Mouse (Mus musculus) kidney, adult 2 months (tissue): Measurements from ENCODE around the gene Mrpl55. TPM values are rescaled to one million over a fixed set of nuclear protein-coding genes. Genes with fewer than 3 reads are reported as not detected.
A peak's percentile ranks its signal among the peaks of the same experiment; 100 is the strongest.

Experiments
- DNase-seq: peaks from one replicate; pipeline ENCODE4 v3.0.0; 2021
- H3K27ac ChIP-seq: fragments of 200-500 bp; 2 replicates; pipeline ENCODE4 v1.5.1; 2012; ENCODE audit warnings: low read depth, low read length, control low read depth, inconsistent platforms; ENCODE audit not compliant: insufficient read depth
- H3K27me3 ChIP-seq: fragments of 200-500 bp; replicated peaks from 2 replicates; pipeline ENCODE4 v1.6.1; 2012; ENCODE audit warnings: mild to moderate bottlenecking, moderate library complexity, low read length, inconsistent platforms; ENCODE audit not compliant: control insufficient read depth, insufficient read depth
- H3K36me3 ChIP-seq: fragments of 200-500 bp; 2 replicates; pipeline ENCODE4 v1.6.1; 2012; ENCODE audit warnings: mild to moderate bottlenecking, moderate library complexity, low read length, inconsistent platforms; ENCODE audit not compliant: control insufficient read depth, insufficient read depth
- H3K4me1 ChIP-seq: fragments of 200-500 bp; 2 replicates; pipeline ENCODE4 v1.6.1; 2011; ENCODE audit warnings: low read length; ENCODE audit not compliant: control insufficient read depth, insufficient read depth
- H3K4me3 ChIP-seq: fragments of 200-500 bp; 2 replicates; pipeline ENCODE4 v1.5.1; 2011; ENCODE audit warnings: mild to moderate bottlenecking, low read depth, low read length, control low read depth; ENCODE audit not compliant: insufficient read depth
- CTCF ChIP-seq: fragments of 200-500 bp; conservative IDR thresholded peaks from 2 replicates; pipeline ENCODE4 v1.5.1; 2011; ENCODE audit warnings: low read depth, mild to moderate bottlenecking, control low read depth, low read length, moderate library complexity, mixed read lengths; ENCODE audit not compliant: insufficient read depth, insufficient read length
- POLR2A ChIP-seq: fragments of 200-500 bp; IDR thresholded peaks from one replicate; pipeline ENCODE4 v1.6.1; 2011; ENCODE audit warnings: low read depth, low read length, control low read depth
- WGBS: fragments of 180-500 bp; shearing (Covaris S2); methylation state at CpG from one replicate; pipeline ENCODE4 v1.1.7; 2018; 5-methylcytosine and 5-hydroxymethylcytosine counted together
- polyA plus RNA-seq: library from polyadenylated mRNA; depleted of rRNA; stranded (reverse); fragments of >200 nt; gene quantifications from 2 replicates; pipeline ENCODE4 v1.2.3, GENCODE M21; 2012

Gene Mrpl55
- polyA plus RNA-seq, 1 experiment = 58.2 TPM

GRCm38 (mm10) chr11:59224470-59224869 is 22.2 kb downstream of the Mrpl55 start:
- no peak overlapping the region for H3K4me3 ChIP-seq
- H3K4me1 ChIP-seq = peaks cover 51% of the 10 kb centered on the region
- WGBS = 27% methylated on average over 2 of the region's 2 CpGs
- DNase-seq = no peak
- no peaks in the 10 kb centered on the region for H3K27me3 ChIP-seq
- TF ChIP-seq CTCF = no peak
- no peak for TF ChIP-seq POLR2A
- H3K36me3 ChIP-seq = no peaks in the 10 kb centered on the region
- H3K27ac ChIP-seq = no peak overlapping the region

- 38% methylated on average over 2 of the region's 2 CpGs for WGBS
- H3K27me3 ChIP-seq = no peaks in the 10 kb centered on the region
- TF ChIP-seq POLR2A (no peak), CTCF (no peak)
- H3K36me3 ChIP-seq = no peaks in the 10 kb centered on the region
- no peak overlapping the region for H3K27ac ChIP-seq
- peaks cover 51% of the 10 kb centered on the region for H3K4me1 ChIP-seq
- no peak overlapping the region for H3K4me3 ChIP-seq
- DNase-seq = no peak
Observed at GRCm38 (mm10) chr11:59225167-59225566, 22.9 kb downstream of the Mrpl55 start.

- DNase-seq = no peak
- Histone ChIP-seq H3K4me3 (peak overlapping the region; percentile 8; the same call in 1 of the 2 replicates), H3K27me3 (no peaks in the 10 kb centered on the region), H3K27ac (peak overlapping the region; percentile 98; the same call in 1 of the 2 replicates), H3K4me1 (peaks cover 46% of the 10 kb centered on the region), H3K36me3 (no peaks in the 10 kb centered on the region)
- WGBS = 4% methylated on average over 3 of the region's 3 CpGs
- no peak for TF ChIP-seq POLR2A
- TF ChIP-seq CTCF = no peak
Observed at GRCm38 (mm10) chr11:59226251-59226650, 24.0 kb downstream of the Mrpl55 start.

- peak; percentile 56 for DNase-seq
- under 1% methylated on average over 21 of the region's 21 CpGs for WGBS
Observed at GRCm38 (mm10) chr11:59226787-59227603, 24.7 kb downstream of the Mrpl55 start.

GRCm38 (mm10) chr11:59227604-59228121 is 25.4 kb downstream of the Mrpl55 start:
- Histone ChIP-seq H3K4me3 (peak overlapping the region; percentile 99), H3K27me3 (no peaks in the 10 kb centered on the region), H3K4me1 (peaks cover 35% of the 10 kb centered on the region), H3K27ac (peak overlapping the region; percentile 98), H3K36me3 (no peaks in the 10 kb centered on the region)
- TF ChIP-seq CTCF (no peak), POLR2A (no peak)
- WGBS = 1% methylated on average over 51 of the region's 51 CpGs
- no peak for DNase-seq

More at GRCm38 (mm10) chr11:59226787-59227603, 24.7 kb downstream of the Mrpl55 start:
- peak overlapping the region; percentile 98 for H3K27ac ChIP-seq
- no peaks in the 10 kb centered on the region for H3K36me3 ChIP-seq
- peak overlapping the region; percentile 99 for H3K4me3 ChIP-seq
- H3K27me3 ChIP-seq = no peaks in the 10 kb centered on the region
- H3K4me1 ChIP-seq = peaks cover 40% of the 10 kb centered on the region
- no peak for TF ChIP-seq POLR2A
- TF ChIP-seq CTCF = no peak

- no peaks in the 10 kb centered on the region for H3K36me3 ChIP-seq
- H3K27ac ChIP-seq = peak within 1 kb of the TSS; percentile 98
- H3K27me3 ChIP-seq = no peaks in the 10 kb centered on the region
- TF ChIP-seq POLR2A (peak; percentile 38), CTCF (no peak)
- H3K4me1 ChIP-seq = peaks cover 29% of the 10 kb centered on the region
- peak within 1 kb of the TSS; percentile 99 for H3K4me3 ChIP-seq
- DNase-seq = peak; percentile 99
- 6% methylated on average over 59 of the region's 59 CpGs for WGBS
Observed at GRCm38 (mm10) chr11:59228122-59228953, 26.1 kb downstream of the Mrpl55 start, which contains the start of gene Arf1. TSS of gene Arf1 (minus strand) at chr11:59228270.
